Mouse (Mus musculus) lung, postnatal 0 days (tissue): ENCODE data around the gene Pbx4.

ENCODE experiments used
- CTCF ChIP-seq: IDR thresholded peaks from 2 replicates; pipeline ENCODE4 v1.5.1; 2016; ENCODE audit warnings: antibody characterized with exemption, mild to moderate bottlenecking
- EP300 ChIP-seq: IDR thresholded peaks from 2 replicates; pipeline ENCODE4 v1.6.1; 2016; ENCODE audit warnings: antibody characterized with exemption, mild to moderate bottlenecking, control low read depth

GRCm38 (mm10) chr8:69888244-69888866 lies 56.1 kb downstream of the Pbx4 start:
- TF ChIP-seq CTCF (no peak), EP300 (no peak)
